Mouse (Mus musculus) midbrain, postnatal 0 days (tissue): Measurements from ENCODE around the gene Eif1. TPM values are rescaled to one million over a fixed set of nuclear protein-coding genes. Genes with fewer than 3 reads are reported as not detected.
A peak's percentile ranks its signal among the peaks of the same experiment; 100 is the strongest.
"Not testable (repeated sequence)": the region's sequence is repeated elsewhere in the genome, so short reads cannot be mapped to it uniquely, and the experiment has no call there.

Experiments
- ATAC-seq: fragments of 200-750 bp; cut with Nextera tagmentation; 2 replicates; pipeline ENCODE4 v1.8.0; 2017; ENCODE audit warnings: moderate number of reproducible peaks, mild to moderate bottlenecking, moderate TSS enrichment, moderate library complexity; ENCODE audit not compliant: low FRiP score
- DNase-seq: peaks from one replicate; pipeline ENCODE4 v3.0.0-alpha.2; 2015; ENCODE audit warnings: low spot score
- H3K27ac ChIP-seq: fragments of 300-500 bp; sonication (generic); 2 replicates; pipeline ENCODE4 v1.5.1; 2014; ENCODE audit warnings: low read depth, mild to moderate bottlenecking, low read length, mixed read lengths
- H3K27me3 ChIP-seq: fragments of 300-500 bp; sonication (generic); 2 replicates; pipeline ENCODE4 v1.6.1; 2014; ENCODE audit warnings: low read length, control low read depth, mixed read lengths; ENCODE audit not compliant: insufficient read depth
- H3K36me3 ChIP-seq: fragments of 300-500 bp; sonication (generic); 2 replicates; pipeline ENCODE4 v1.6.1; 2014; ENCODE audit warnings: low read length, control low read depth, mixed read lengths; ENCODE audit not compliant: insufficient read depth
- H3K4me1 ChIP-seq: fragments of 300-500 bp; sonication (generic); 2 replicates; pipeline ENCODE4 v1.6.1; 2014; ENCODE audit warnings: mild to moderate bottlenecking, control low read depth, antibody characterized with exemption, low read length, mixed read lengths; ENCODE audit not compliant: insufficient read depth
- H3K4me2 ChIP-seq: fragments of 300-500 bp; sonication (generic); 2 replicates; pipeline ENCODE4 v1.6.1; 2014; ENCODE audit warnings: low read depth, mild to moderate bottlenecking, low read length, mixed read lengths; ENCODE audit not compliant: poor library complexity, severe bottlenecking
- H3K4me3 ChIP-seq: fragments of 300-500 bp; sonication (generic); 2 replicates; pipeline ENCODE4 v1.5.1; 2014; ENCODE audit warnings: low read depth, mild to moderate bottlenecking, low read length, moderate library complexity
- H3K9ac ChIP-seq: fragments of 300-500 bp; sonication (generic); replicated peaks from 2 replicates; pipeline ENCODE4 v1.6.1; 2014; ENCODE audit warnings: mild to moderate bottlenecking, low read length, moderate library complexity, mixed read lengths; ENCODE audit not compliant: poor library complexity, severe bottlenecking
- H3K9me3 ChIP-seq: fragments of 300-500 bp; sonication (generic); 2 replicates; pipeline ENCODE4 v1.6.1; 2016; ENCODE audit warnings: low read length, control low read depth
- CTCF ChIP-seq: IDR thresholded peaks from 2 replicates; pipeline ENCODE4 v1.5.1; 2016; ENCODE audit warnings: antibody characterized with exemption, mild to moderate bottlenecking
- WGBS: fragments of 180-500 bp; shearing (Covaris S2); extraction: QIAGEN DNeasy Blood & Tissue Kit; methylation state at CpG from one replicate; pipeline ENCODE4 v1.1.7; 2014; 5-methylcytosine and 5-hydroxymethylcytosine counted together
- polyA plus RNA-seq: library from polyadenylated mRNA; unstranded; fragments of >200 nt; fragmentation: Nextera tagmentation; extraction: Ambion mirVana; gene quantifications from 2 replicates; pipeline ENCODE4 v1.2.1, GENCODE M21; 2015
- total RNA-seq: library from RNA; depleted of rRNA; stranded (reverse); fragments of >200 nt; gene quantifications from 2 replicates; pipeline ENCODE4 v1.2.3, GENCODE M21; 2014

Gene Eif1
- total and polyA plus RNA-seq, 2 experiments from 2014 or later = 84.7 to 1,297 TPM

GRCm38 (mm10) chr11:100317826-100318380, 1.8 kb upstream of the Eif1 start:
- 76% methylated on average over 6 of the region's 6 CpGs for WGBS
- DNase-seq (no peak), ATAC-seq (no peak)
- 0 out of 2 replicates have a peak, but pooled peaks cover 3% of the 10 kb centered on the region for H3K4me1 ChIP-seq
- TF ChIP-seq CTCF = no peak
- no peak overlapping the region for H3K4me3 ChIP-seq
- H3K27me3 ChIP-seq = no peaks in the 10 kb centered on the region
- no peak overlapping the region for H3K4me2 ChIP-seq
- no peak overlapping the region for H3K27ac ChIP-seq
- no peaks in the 10 kb centered on the region for H3K9me3 ChIP-seq
- no peak overlapping the region for H3K9ac ChIP-seq
- H3K36me3 ChIP-seq = peaks cover 10% of the 10 kb centered on the region

GRCm38 (mm10) chr11:100318529-100319451, 895 bp upstream of the Eif1 start:
- peak overlapping the region; percentile 63; the same call in 1 of the 2 replicates for H3K27ac ChIP-seq
- H3K9ac ChIP-seq = 0 out of 2 replicates have a peak overlapping the region, but pooled peaks have one; percentile 13
- DNase-seq (no peak), ATAC-seq (no peak)
- no peaks in the 10 kb centered on the region for H3K9me3 ChIP-seq
- WGBS = 88% methylated on average over 10 of the region's 10 CpGs
- H3K4me3 ChIP-seq = peak overlapping the region; percentile 72
- no peak for TF ChIP-seq CTCF
- 0 out of 2 replicates have a peak, but pooled peaks cover 3% of the 10 kb centered on the region for H3K4me1 ChIP-seq
- peak overlapping the region; percentile 52 for H3K4me2 ChIP-seq
- no peaks in the 10 kb centered on the region for H3K27me3 ChIP-seq
- H3K36me3 ChIP-seq = peaks cover 10% of the 10 kb centered on the region

GRCm38 (mm10) chr11:100320172-100320630, 516 bp downstream of the Eif1 start:
- peak overlapping the region; percentile 99 for H3K9ac ChIP-seq
- peak; percentile 36 for TF ChIP-seq CTCF
- peak overlapping the region; percentile 100 for H3K27ac ChIP-seq
- H3K4me1 ChIP-seq = 0 out of 2 replicates have a peak, but pooled peaks cover 3% of the 10 kb centered on the region
- DNase-seq (peak; percentile 97), ATAC-seq (peak; percentile 91)
- peaks cover 10% of the 10 kb centered on the region for H3K36me3 ChIP-seq
- peak overlapping the region; percentile 72 for H3K4me3 ChIP-seq
- H3K9me3 ChIP-seq = no peaks in the 10 kb centered on the region
- H3K27me3 ChIP-seq = no peaks in the 10 kb centered on the region
- H3K4me2 ChIP-seq = peak overlapping the region; percentile 59
- WGBS = 0% methylated on average over 27 of the region's 40 CpGs

- H3K27ac ChIP-seq = peak overlapping the region; percentile 100
- 15% methylated on average over 11 of the region's 11 CpGs for WGBS
- H3K9ac ChIP-seq = peak overlapping the region; percentile 99
- H3K27me3 ChIP-seq, H3K4me1 ChIP-seq, DNase-seq, ATAC-seq, H3K9me3 ChIP-seq: not testable (repeated sequence)
- H3K4me2 ChIP-seq = peak overlapping the region; percentile 59
- H3K4me3 ChIP-seq = peak overlapping the region; percentile 72
- H3K36me3 ChIP-seq = peaks cover 10% of the 10 kb centered on the region
Measured at GRCm38 (mm10) chr11:100320701-100321410, 1.2 kb downstream of the Eif1 start.

GRCm38 (mm10) chr11:100321479-100322305, 2.0 kb downstream of the Eif1 start:
- H3K9me3 ChIP-seq, H3K4me1 ChIP-seq, H3K4me3 ChIP-seq, DNase-seq, ATAC-seq, H3K27ac ChIP-seq, H3K4me2 ChIP-seq, H3K9ac ChIP-seq, H3K27me3 ChIP-seq: not testable (repeated sequence)
- H3K36me3 ChIP-seq = peaks cover 10% of the 10 kb centered on the region
- 74% methylated on average over 7 of the region's 7 CpGs for WGBS
